Mouse (Mus musculus) gastrocnemius, adult 8-10 months (tissue): ENCODE data around the gene Arhgef16. TPM values are rescaled to one million over a fixed set of nuclear protein-coding genes. Genes with fewer than 3 reads are reported as not detected.

ENCODE experiments used
- DNase-seq, 2 experiments: peaks; one replicate each; pipeline ENCODE4 v3.0.0; 2022; ENCODE audit warnings: low spot score in 2 of 2
- total RNA-seq, 4 experiments: library from RNA; stranded (reverse); gene quantifications; 2 replicates each; pipeline ENCODE4 v1.2.4; 2022

The Arhgef16 gene
- total RNA-seq, 4 experiments from 2014 or later, result 0.15 to 0.67 (median 0.17) TPM; not detected in 1

- DNase-seq, result no peak
These were observed 71.9 kb downstream of the Arhgef16 start for GRCm38 (mm10) chr4:154229569-154229968.

Other genes starting within 250 kb of the Arhgef16 start
- gene Trp73, start 161.5 kb downstream of the Arhgef16 start, total RNA-seq, result not detected
- gene Wrap73, start 159.3 kb downstream of the Arhgef16 start, total RNA-seq, result 10 to 100 TPM; 10.4 to 12.8 (median 11.4) TPM
- gene Tprgl, start 141.0 kb downstream of the Arhgef16 start, total RNA-seq, result 100 to 1,000 TPM in 2 of 4 experiments, 10 to 100 TPM in 2; 97.3 to 122 (median 108) TPM
- gene Megf6, start 130.9 kb downstream of the Arhgef16 start, total RNA-seq, result under 1 TPM; 0.21 to 0.67 (median 0.25) TPM
- not detected for gene B230104I21Rik, start 34.5 kb upstream of the Arhgef16 start, total RNA-seq